Mouse (Mus musculus) T-helper 17 cell (primary cell): ENCODE measurements around the gene Nxnl2.
"Not testable (repeated sequence)": the region's sequence is repeated elsewhere in the genome, so short reads cannot be mapped to it uniquely, and the experiment has no call there.

ENCODE experiments used
- in situ Hi-C, 2 experiments: fragments of 300-600 bp; cut with MboI, MseI; formaldehyde crosslinking; loops; 1 replicate in 1 of 2; 2 replicates in 1 of 2; pipeline ENCODE4 v1.15.1; 2025; ENCODE audit warnings: high pct_unique_total_duplicates in 2 of 2

Gene Nxnl2

GRCm38 (mm10) chr13:51172601-51173000 is 1.8 kb downstream of the Nxnl2 start:
- in situ Hi-C loops: loop anchor here in 1 of 2 experiments (5.0 kb wide), 1 partner anchor 240 kb away; no protein-coding TSS in a partner anchor

GRCm38 (mm10) chr13:51178932-51179331 is 8.1 kb downstream of the Nxnl2 start:
- in situ Hi-C loops: loop anchor here (25.0 kb wide), 3 partner anchors 217 to 242 kb away; partner anchors contain the start of gene S1pr3 (in 1 of the 2)

GRCm38 (mm10) chr13:51179362-51179761 is 8.5 kb downstream of the Nxnl2 start:
- in situ Hi-C loops: loop anchor here (25.0 kb wide), 3 partner anchors 217 to 242 kb away; partner anchors contain the start of gene S1pr3 (in 1 of the 2)

DNA sequence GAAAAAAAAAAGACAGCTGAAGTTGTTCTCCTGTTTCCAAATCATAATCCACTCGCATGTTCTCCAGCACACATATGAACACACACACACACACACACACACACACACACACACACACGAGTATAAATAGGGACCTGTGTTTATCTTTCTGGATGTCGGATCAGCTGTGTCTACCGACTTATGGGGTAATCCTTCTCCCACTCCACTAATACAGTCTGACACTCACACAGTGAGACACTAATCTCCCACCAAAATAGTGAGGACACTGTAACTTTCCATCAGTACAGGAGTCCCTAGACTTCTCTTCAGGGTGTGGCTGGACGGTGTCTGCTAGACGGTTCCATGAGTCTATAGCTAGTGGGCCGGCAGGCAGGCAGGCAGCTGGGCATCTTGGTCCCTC is 11.4 kb downstream of the Nxnl2 start:
- in situ Hi-C loops: loop anchor here (25.0 kb wide), 3 partner anchors 220 to 245 kb away; partner anchors contain the start of gene S1pr3 (in 1 of the 2)

GRCm38 (mm10) chr13:51184896-51185295 is 14.1 kb downstream of the Nxnl2 start:
- in situ Hi-C loops: loop anchor here (25.0 kb wide), 3 partner anchors 223 to 248 kb away; partner anchors contain the start of gene S1pr3 (in 1 of the 2)

DNA sequence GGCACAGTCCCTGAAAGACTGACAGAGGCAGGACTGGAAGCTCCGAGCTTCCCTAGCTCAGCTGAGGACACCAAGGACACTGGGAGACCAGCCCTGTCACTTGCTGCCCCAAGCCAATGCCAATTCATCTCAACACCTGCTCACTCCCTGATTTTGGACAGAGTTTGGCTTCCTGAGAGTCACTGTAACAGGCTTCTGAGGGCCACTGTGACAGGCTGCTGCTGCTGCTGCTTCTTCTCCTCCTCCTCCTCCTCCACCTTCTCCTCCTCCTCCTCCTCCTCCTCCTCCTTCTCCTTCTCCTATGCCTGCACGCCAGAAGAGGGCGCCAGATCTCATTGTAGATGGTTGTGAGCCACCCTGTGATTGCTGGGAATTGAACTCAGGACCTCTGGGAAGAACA is 19.5 kb downstream of the Nxnl2 start:
- in situ Hi-C loops: loop anchor here (25.0 kb wide), 3 partner anchors 222 to 253 kb away; partner anchors contain the start of gene S1pr3 (in 1 of the 2)

- in situ Hi-C loops: loop anchor here (25.0 kb wide), 3 partner anchors 221 to 254 kb away; partner anchors contain the start of gene S1pr3 (in 1 of the 2)
Observed at GRCm38 (mm10) chr13:51191416-51192140, 20.8 kb downstream of the Nxnl2 start.

DNA sequence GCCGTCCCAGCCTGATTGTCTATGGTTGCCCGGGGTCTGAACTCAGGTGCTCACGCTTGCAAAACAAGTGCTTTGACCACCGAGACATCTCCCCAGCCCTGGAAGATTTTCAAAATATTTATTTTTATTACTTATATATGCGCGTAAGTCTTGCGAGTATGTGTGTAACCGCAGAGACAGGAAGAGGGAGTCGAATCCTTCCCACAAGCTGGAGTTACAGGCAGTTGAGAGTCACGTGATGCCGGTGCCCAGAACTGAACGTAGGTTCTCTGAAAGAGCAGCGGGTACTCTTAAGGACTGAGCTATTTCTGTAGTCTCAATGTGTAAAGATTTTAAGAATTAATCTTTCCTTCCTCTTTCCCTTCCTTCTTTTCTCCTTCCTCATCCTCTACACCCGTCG is 23.1 kb downstream of the Nxnl2 start:
- in situ Hi-C loops: loop anchor here (25.0 kb wide), 3 partner anchors 218 to 257 kb away; partner anchors contain the start of gene S1pr3 (in 1 of the 2)

DNA sequence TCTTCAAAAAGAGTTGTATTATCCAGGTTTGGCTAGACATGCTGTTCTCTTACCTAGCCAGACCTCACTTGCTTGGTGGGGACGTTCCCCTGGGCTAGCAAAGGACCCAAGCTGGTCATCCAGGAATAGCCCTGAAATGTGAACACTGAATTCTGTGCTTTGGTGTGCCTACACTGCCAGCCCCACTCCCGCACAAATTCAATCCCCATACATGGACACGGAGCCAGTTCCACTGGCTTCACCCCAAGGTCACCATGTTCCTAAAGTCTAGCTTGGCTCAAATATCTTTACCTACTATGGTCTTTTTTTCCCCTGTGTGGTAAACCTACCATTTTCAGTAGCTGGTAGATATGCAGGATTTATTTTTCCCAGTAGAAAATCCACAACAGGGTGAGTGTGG is 26.9 kb downstream of the Nxnl2 start:
- in situ Hi-C loops: loop anchor here (25.0 kb wide), 3 partner anchors 215 to 260 kb away; partner anchors contain the start of gene S1pr3 (in 1 of the 2)

- in situ Hi-C loops: loop anchor here (25.0 kb wide), 3 partner anchors 214 to 261 kb away; partner anchors contain the start of gene S1pr3 (in 1 of the 2)
Observed at GRCm38 (mm10) chr13:51198186-51198585, 27.4 kb downstream of the Nxnl2 start.

DNA sequence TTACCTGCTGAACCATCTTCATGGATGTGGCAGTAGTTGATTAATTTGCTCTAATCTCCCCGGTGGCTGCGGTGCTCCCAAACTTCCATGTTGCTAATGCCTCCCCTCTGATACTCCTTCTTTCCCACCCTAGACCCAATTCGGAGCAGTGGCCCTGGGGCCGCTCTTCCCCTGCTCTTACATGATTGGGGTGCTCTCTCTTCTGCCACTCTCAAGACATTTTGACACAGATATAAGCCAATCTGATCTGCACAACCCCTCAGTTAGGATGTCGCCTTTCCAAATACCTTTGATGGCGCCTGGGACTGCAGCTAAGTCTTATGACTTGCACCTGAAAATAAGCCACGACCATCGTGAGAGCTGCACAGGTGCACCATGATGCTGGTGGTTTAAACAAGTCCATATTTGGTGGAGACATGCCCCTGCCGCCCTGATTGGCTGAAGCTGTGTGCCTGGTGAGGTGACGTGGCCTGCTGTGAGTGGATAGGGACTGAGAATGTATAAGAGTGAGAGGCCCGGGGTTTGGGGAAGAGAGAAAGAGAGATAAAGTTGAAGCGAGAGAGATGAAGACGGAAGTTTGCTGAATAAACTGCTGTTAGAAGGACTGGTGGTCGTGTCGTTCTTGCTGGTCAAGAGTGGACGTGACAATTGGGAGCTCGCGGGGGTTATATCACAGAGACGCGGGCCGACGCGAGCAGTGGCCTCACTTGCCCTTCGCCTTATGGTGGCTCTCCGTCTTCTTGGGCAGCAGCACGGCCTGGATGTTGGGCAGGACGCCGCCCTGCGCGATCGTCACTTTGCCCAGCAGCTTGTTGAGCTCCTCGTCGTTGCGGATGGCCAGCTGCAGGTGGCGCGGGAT is 31.4 kb downstream of the Nxnl2 start:
- in situ Hi-C loops: not testable (repeated sequence)

DNA sequence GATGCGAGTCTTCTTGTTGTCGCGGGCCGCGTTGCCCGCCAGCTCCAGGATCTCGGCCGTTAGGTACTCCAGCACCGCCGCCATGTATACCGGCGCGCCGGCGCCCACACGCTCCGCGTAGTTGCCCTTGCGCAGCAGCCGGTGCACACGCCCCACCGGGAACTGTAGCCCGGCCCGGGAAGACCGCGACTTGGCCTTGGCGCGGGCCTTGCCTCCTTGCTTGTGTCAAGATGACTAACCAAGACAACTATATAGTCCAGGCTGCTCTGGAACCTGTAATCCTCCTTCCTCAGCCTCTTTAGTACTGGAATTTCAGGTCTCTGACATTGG is 32.0 kb downstream of the Nxnl2 start:
- in situ Hi-C loops: not testable (repeated sequence)

DNA sequence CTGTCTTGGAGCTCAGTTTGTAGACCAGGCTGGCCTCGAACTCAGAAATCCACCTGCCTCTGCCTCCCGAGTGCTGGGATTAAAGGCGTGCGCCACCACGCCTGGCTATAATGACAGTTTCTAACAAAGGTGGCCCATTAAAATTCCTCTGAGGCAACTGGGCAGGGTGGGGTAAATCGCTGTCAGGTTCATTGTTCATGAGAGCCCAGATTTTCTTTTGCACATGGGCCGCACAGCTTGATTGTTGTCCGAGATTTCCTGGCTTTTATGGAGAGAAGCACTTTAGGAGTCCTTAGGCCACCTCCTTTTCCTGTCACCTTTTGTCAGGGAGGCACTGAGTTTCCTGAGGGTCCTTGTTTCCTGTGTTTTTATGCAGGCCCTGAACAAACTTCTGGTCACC is 32.6 kb downstream of the Nxnl2 start:
- in situ Hi-C loops: no loop called here

DNA sequence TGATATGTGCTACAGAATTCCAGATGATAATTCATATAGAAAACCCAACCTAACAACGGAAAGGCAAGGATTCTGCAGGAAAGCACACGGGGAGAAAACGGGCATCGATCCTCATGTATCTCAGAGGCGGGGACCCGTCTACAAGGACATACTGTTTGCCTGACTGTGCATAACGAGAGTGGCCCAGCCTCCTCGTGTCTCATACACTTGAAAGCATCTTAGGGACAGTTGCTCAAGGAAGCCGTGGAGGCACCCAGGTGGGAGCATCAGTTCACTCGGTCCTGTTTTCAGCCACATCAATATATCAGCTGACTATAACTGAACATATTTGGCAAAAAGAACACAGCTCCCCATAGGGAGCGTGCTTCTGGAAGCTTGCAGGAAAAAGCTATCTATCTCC is 33.3 kb downstream of the Nxnl2 start:
- in situ Hi-C loops: not testable (repeated sequence)

- in situ Hi-C loops: no loop called here
Observed at GRCm38 (mm10) chr13:51207965-51208364, 37.1 kb downstream of the Nxnl2 start.

- in situ Hi-C loops: no loop called here
Observed at GRCm38 (mm10) chr13:51208378-51209100, 37.7 kb downstream of the Nxnl2 start.

- in situ Hi-C loops: no loop called here
Observed at GRCm38 (mm10) chr13:51210639-51211038, 39.8 kb downstream of the Nxnl2 start.

GRCm38 (mm10) chr13:51214746-51215145 is 43.9 kb downstream of the Nxnl2 start:
- in situ Hi-C loops: no loop called here

DNA sequence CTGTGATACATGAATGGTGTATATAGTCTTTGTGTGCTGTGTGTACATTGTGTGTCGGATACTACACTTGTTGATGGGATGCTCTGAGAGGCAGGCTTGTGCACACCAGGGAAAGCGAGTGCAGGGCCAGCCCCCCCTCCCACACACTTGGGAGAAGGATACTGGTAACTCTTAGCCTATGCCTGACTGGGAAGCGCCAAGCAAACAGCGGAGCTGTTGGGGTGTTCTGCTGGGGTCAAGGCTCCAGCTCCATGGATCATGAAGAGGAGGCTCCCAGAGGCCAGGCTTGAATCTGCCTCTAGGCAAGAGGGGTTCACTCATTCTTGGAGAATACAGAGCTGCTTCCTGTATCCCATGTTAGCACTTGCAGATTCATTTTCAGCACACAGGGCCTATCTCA is 50.1 kb downstream of the Nxnl2 start:
- in situ Hi-C loops: no loop called here

DNA sequence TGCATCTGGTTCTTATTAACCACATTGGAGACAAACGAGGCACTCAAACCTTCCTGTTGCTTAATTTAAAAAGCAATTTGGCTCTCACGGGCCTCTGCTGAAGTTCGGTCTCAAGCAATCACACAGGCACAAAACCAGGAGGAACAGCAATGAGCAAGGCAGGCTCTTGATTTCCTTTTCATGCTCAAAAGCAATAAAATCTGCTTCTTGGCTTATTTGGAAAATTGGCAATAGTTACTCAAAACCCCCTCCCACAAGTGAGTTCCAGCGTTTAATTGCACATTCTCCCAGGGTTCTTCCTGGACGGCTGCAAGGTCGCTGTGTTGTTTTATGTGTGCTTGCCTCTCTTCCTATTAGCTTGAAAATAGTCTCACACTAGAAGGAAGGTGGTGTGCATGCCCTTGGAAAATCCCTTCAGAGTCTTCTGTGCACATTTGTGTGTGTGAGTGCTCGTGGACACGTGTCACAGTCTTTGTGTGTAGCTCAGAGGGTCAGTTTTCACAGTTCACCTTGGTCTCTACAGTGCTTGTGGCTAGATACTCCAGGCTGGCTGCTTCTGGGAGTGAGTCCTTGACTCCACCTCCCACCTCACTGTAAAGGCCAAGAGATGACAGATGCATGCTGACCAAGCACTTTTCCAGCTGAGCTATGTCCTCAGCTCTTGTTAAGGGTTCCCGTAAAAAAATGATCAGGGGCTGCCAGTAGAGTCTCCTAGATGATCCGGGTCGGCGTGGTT is 50.8 kb downstream of the Nxnl2 start:
- in situ Hi-C loops: no loop called here
